Mouse (Mus musculus) midbrain, postnatal 0 days (tissue): Measurements from ENCODE around the gene Sacs. TPM values are rescaled to one million over a fixed set of nuclear protein-coding genes. Genes with fewer than 3 reads are reported as not detected.
A peak's percentile ranks its signal among the peaks of the same experiment; 100 is the strongest.
"Not testable (repeated sequence)": the region's sequence is repeated elsewhere in the genome, so short reads cannot be mapped to it uniquely, and the experiment has no call there.

Source experiments
- ATAC-seq: fragments of 200-750 bp; cut with Nextera tagmentation; 2 replicates; pipeline ENCODE4 v1.8.0; 2017; ENCODE audit warnings: moderate number of reproducible peaks, mild to moderate bottlenecking, moderate TSS enrichment, moderate library complexity; ENCODE audit not compliant: low FRiP score
- DNase-seq: peaks from one replicate; pipeline ENCODE4 v3.0.0-alpha.2; 2015; ENCODE audit warnings: low spot score
- H3K27ac ChIP-seq: fragments of 300-500 bp; sonication (generic); 2 replicates; pipeline ENCODE4 v1.5.1; 2014; ENCODE audit warnings: low read depth, mild to moderate bottlenecking, low read length, mixed read lengths
- H3K27me3 ChIP-seq: fragments of 300-500 bp; sonication (generic); 2 replicates; pipeline ENCODE4 v1.6.1; 2014; ENCODE audit warnings: low read length, control low read depth, mixed read lengths; ENCODE audit not compliant: insufficient read depth
- H3K36me3 ChIP-seq: fragments of 300-500 bp; sonication (generic); 2 replicates; pipeline ENCODE4 v1.6.1; 2014; ENCODE audit warnings: low read length, control low read depth, mixed read lengths; ENCODE audit not compliant: insufficient read depth
- H3K4me1 ChIP-seq: fragments of 300-500 bp; sonication (generic); 2 replicates; pipeline ENCODE4 v1.6.1; 2014; ENCODE audit warnings: mild to moderate bottlenecking, control low read depth, antibody characterized with exemption, low read length, mixed read lengths; ENCODE audit not compliant: insufficient read depth
- H3K4me2 ChIP-seq: fragments of 300-500 bp; sonication (generic); 2 replicates; pipeline ENCODE4 v1.6.1; 2014; ENCODE audit warnings: low read depth, mild to moderate bottlenecking, low read length, mixed read lengths; ENCODE audit not compliant: poor library complexity, severe bottlenecking
- H3K4me3 ChIP-seq: fragments of 300-500 bp; sonication (generic); 2 replicates; pipeline ENCODE4 v1.5.1; 2014; ENCODE audit warnings: low read depth, mild to moderate bottlenecking, low read length, moderate library complexity
- H3K9ac ChIP-seq: fragments of 300-500 bp; sonication (generic); replicated peaks from 2 replicates; pipeline ENCODE4 v1.6.1; 2014; ENCODE audit warnings: mild to moderate bottlenecking, low read length, moderate library complexity, mixed read lengths; ENCODE audit not compliant: poor library complexity, severe bottlenecking
- H3K9me3 ChIP-seq: fragments of 300-500 bp; sonication (generic); 2 replicates; pipeline ENCODE4 v1.6.1; 2016; ENCODE audit warnings: low read length, control low read depth
- CTCF ChIP-seq: IDR thresholded peaks from 2 replicates; pipeline ENCODE4 v1.5.1; 2016; ENCODE audit warnings: antibody characterized with exemption, mild to moderate bottlenecking
- WGBS: fragments of 180-500 bp; shearing (Covaris S2); extraction: QIAGEN DNeasy Blood & Tissue Kit; methylation state at CpG from one replicate; pipeline ENCODE4 v1.1.7; 2014; 5-methylcytosine and 5-hydroxymethylcytosine counted together
- polyA plus RNA-seq: library from polyadenylated mRNA; unstranded; fragments of >200 nt; fragmentation: Nextera tagmentation; extraction: Ambion mirVana; gene quantifications from 2 replicates; pipeline ENCODE4 v1.2.1, GENCODE M21; 2015
- total RNA-seq: library from RNA; depleted of rRNA; stranded (reverse); fragments of >200 nt; gene quantifications from 2 replicates; pipeline ENCODE4 v1.2.3, GENCODE M21; 2014

The Sacs gene
- total and polyA plus RNA-seq, 2 experiments from 2014 or later: 5.8 to 42.0 TPM

DNA sequence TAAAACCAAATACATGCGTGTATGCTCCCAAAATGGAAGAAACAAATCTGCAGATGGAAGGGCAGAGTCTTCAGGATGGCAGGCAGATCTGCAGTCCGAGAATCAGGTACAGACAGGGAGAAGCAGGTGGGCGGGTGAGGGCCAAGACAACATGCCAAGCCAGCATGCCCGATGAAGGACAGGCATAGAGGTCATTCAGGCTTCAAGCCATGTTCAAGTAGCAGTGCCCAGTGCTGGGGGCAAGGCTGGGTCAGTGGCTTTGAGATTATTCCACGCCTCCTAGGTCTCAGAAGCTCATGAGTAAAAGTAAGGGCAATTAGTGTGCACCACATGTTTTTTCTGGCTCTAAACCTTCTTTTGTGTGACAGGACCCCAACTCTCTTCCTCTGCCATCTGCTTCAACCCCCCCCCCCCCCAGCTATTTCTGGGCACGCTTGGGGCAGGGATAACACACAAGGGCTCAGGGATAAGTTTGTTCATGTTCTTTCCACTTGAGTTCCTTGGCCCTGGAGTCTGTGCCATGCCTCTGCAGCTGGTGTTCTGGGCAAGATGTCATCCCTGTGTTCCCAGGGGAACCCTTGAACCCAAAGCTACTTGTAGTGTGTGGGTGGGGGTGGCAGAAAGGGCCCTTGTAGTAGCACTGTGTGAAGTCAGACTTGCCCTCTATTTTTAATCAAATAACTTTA, 16.8 kb downstream of the Sacs start:
- Histone ChIP-seq H3K36me3 (no peaks in the 10 kb centered on the region), H3K9me3 (no peaks in the 10 kb centered on the region), H3K27me3 (no peaks in the 10 kb centered on the region), H3K9ac (no peak overlapping the region), H3K4me1 (no peaks in the 10 kb centered on the region), H3K4me3 (no peak overlapping the region), H3K4me2 (no peak overlapping the region), H3K27ac (no peak overlapping the region)
- WGBS: 80% methylated on average over 6 of the region's 6 CpGs
- DNase-seq: peak; percentile 71
- peak; percentile 34; the same call in 1 of the 2 replicates for ATAC-seq
- TF ChIP-seq CTCF: no peak

DNA sequence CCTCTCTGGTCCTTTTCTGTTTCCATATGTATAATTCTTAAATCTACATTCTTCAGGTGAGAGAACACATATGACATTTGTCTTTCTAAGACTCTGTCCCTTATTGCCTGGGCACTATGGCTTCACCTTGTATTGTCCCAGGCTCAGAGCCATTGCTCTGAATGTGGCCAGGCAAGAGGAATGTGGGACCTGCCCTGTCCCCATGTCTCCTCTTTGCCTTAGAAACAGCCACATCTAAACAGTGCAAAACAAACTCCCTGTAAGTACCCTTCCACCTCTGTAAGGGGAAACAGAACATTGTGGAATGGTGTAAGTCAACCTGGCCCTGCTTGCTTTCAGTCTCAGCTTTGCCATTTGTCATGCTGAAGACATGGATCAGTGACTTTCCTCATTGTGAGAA, 17.4 kb downstream of the Sacs start:
- ATAC-seq (no peak), DNase-seq (no peak)
- H3K4me3 ChIP-seq: no peak overlapping the region
- no peaks in the 10 kb centered on the region for H3K36me3 ChIP-seq
- H3K27ac ChIP-seq: no peak overlapping the region
- H3K4me1 ChIP-seq: no peaks in the 10 kb centered on the region
- H3K4me2 ChIP-seq: no peak overlapping the region
- H3K27me3 ChIP-seq: no peaks in the 10 kb centered on the region
- no peak for TF ChIP-seq CTCF
- H3K9me3 ChIP-seq: no peaks in the 10 kb centered on the region
- H3K9ac ChIP-seq: no peak overlapping the region

GRCm38 (mm10) chr14:61157426-61157825, 19.2 kb downstream of the Sacs start:
- ATAC-seq, H3K27me3 ChIP-seq, DNase-seq, H3K9ac ChIP-seq, H3K4me3 ChIP-seq, H3K9me3 ChIP-seq, H3K27ac ChIP-seq, H3K4me2 ChIP-seq, H3K4me1 ChIP-seq, H3K36me3 ChIP-seq: not testable (repeated sequence)
- WGBS: 83% methylated on average over 4 of the region's 7 CpGs

DNA sequence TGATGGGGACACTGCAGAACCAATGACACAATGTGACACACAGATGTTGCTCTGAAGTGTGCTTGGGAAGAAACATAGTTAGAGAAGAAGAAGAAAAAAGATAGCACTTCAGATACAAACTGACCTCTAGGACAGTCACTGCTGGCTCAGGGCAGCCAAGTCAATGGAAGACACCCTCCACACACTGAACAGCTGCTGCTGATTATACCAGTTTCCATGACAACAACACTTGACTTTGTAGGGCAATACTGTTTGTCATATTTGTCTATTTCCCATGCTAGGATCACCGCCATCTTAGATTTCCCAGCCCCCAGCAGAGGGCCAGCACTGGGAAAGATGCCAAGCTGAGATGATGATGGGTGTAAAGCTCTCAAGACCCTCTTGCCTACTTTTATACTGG, 22.7 kb downstream of the Sacs start:
- ATAC-seq: no peak

DNA sequence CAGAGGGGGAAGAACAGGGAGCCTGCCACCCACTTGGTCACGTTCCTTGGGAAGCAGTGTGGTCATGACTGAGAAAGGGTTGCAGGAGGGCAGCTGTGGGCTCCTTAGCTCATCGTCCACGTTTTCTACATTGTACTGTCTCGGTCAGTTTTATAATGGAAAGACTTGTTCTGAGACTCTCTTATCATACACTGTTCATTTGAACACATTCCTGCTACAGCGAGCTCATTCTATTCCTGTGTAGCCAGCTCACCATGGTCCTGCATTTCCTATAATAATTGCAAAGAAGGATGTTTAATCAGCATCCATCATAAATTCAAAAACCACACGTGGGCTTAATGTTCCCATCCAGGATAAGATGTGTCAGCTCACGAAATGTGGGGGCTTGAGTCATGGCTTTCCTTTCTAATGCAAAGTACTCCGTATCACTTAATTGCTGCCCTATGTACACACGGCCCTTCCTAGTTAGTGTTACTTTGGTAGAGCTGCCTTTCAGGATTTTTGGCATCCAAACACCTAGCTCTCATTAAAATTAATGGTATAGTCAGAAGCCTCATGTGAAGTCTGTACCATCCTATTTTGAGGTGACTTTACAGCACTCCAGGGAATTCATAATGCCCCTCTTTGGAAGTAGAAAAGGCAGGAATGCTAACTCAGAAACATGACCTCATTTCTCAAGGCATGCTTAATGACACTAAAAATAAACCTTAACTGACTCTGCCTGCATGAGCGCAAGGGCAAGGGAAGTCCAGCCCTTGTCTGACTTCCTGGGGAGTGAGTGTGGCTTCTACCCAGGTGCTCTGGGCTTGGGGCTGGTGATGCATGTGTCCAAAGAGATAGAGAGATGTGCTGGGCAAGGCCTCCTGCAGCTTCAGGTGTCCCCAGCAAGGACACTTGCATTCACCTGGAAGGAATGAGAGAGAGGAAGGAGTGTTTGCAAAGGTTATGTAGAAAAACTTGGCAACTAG, 23.4 kb downstream of the Sacs start:
- Histone ChIP-seq H3K9me3 (no peaks in the 10 kb centered on the region), H3K4me3 (no peak overlapping the region), H3K4me2 (no peak overlapping the region), H3K36me3 (no peaks in the 10 kb centered on the region), H3K27me3 (no peaks in the 10 kb centered on the region), H3K9ac (no peak overlapping the region), H3K4me1 (0 out of 2 replicates have a peak, but pooled peaks cover 8% of the 10 kb centered on the region), H3K27ac (0 out of 2 replicates have a peak overlapping the region, but pooled peaks have one; percentile 18)
- 0 out of 2 replicates have a peak, but pooled peaks have one; percentile 38 for ATAC-seq
- 75% methylated on average over 10 of the region's 10 CpGs for WGBS
- DNase-seq: no peak
- TF ChIP-seq CTCF: no peak

More for the DNA sequence above, 22.7 kb downstream of the Sacs start:
- Histone ChIP-seq H3K27me3 (no peaks in the 10 kb centered on the region), H3K9me3 (no peaks in the 10 kb centered on the region), H3K4me1 (0 out of 2 replicates have a peak, but pooled peaks cover 8% of the 10 kb centered on the region), H3K4me3 (no peak overlapping the region), H3K9ac (no peak overlapping the region), H3K4me2 (no peak overlapping the region), H3K27ac (0 out of 2 replicates have a peak overlapping the region, but pooled peaks have one; percentile 18), H3K36me3 (no peaks in the 10 kb centered on the region)
- peak; percentile 18 for DNase-seq
- no peak for TF ChIP-seq CTCF
- 69% methylated on average over 1 of the region's 1 CpGs for WGBS
